Mouse (Mus musculus) Patski (cell line): ENCODE results near the gene Arl4c. TPM values are rescaled to one million over a fixed set of nuclear protein-coding genes. Genes with fewer than 3 reads are reported as not detected.

ENCODE experiments used
- ATAC-seq: fragments of 100-300 bp; one replicate; pipeline ENCODE4 v1.8.0; 2021
- CTCF ChIA-PET: fragments of 350-600 bp; sonication (Branson Sonifier 250); formaldehyde crosslinking; loops from one replicate; lab custom pipeline; 2022; ENCODE audit warnings: inconsistent platforms; lab: Charles Lee
- POLR2A ChIA-PET: fragments of 350-600 bp; sonication (Branson Sonifier 250); formaldehyde crosslinking; loops from one replicate; lab custom pipeline; 2022; ENCODE audit warnings: antibody characterized with exemption, inconsistent platforms; lab: Charles Lee
- DNase-seq: peaks from one replicate; pipeline ENCODE4 v3.0.0-alpha.2; 2011; ENCODE audit warnings: low read depth, low spot score
- H3K27me3 ChIP-seq: fragments of 371-371 bp; one replicate; pipeline ENCODE4 v1.5.1; 2021
- CTCF ChIP-seq: fragments of 100-300 bp; IDR thresholded peaks from one replicate; pipeline ENCODE4 v1.5.1; 2021
- in situ Hi-C: fragments of 300-500 bp; cut with MboI; formaldehyde crosslinking; loops from 3 replicates; pipeline ENCODE4 v1.11.1; 2018; ENCODE audit warnings: low pct_unique_long_range_greater_than_20kb, mixed read lengths
- polyA plus RNA-seq: library from polyadenylated mRNA; unstranded; gene quantifications from one replicate; pipeline ENCODE4 v1.2.3, GENCODE M21; 2021

The Arl4c gene
- polyA plus RNA-seq, 1 experiment from 2014 or later: 146 TPM

DNA sequence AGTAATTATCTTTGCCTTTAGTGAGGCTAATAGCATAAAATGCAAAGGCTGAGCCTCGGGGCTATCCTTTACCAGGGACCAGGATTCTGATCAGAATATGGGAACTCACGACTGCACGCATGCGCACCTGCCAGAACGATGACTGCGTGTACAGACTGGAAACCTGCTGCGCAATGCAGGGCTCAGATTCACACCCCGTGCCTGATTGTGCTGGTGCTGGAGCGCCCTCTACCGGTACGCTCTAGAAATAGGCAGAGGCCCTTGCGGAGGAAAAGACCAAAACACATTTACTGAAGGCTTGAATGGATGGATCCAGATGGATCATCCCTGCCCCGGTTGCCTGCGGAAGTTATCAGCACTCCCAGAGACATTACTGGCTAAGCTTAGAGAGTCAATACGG is 3.8 kb upstream of the Arl4c start:
- CTCF ChIA-PET: interaction anchor here (0.9 to 2.0 kb wide), 18 partner anchors 35 to 491 kb away, joined by 3 to 13 read pairs (median 4); no protein-coding TSS in a partner anchor
- DNase-seq: no peak
- POLR2A ChIA-PET: interaction anchor here (1.0 kb wide), 1 partner anchor 265 kb away, joined by 3 read pairs; no protein-coding TSS in a partner anchor
- no peaks in the 10 kb centered on the region for H3K27me3 ChIP-seq
- ATAC-seq: no peak
- in situ Hi-C loops: loop anchor here (5.0 kb wide), 3 partner anchors 37 to 348 kb away; no protein-coding TSS in a partner anchor
- TF ChIP-seq CTCF: no peak

DNA sequence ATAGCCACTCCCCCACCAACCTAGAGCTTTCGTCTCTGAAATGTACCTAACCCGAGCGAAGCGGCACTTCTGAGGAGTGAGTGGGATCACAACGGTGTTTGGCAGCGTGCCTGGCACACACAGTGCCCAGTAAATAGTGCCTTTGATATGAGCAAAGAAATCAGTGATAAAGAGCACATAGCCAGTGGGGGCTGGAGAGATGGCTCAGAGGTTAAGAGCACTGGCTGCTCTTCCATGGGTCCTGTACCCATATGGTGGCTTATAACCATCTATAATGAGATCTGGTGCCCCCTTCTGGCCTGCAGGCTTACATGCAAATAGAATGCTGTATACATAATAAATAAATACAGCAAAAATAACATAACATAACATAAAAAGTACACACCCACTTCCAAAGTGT is 3.0 kb upstream of the Arl4c start:
- no peaks in the 10 kb centered on the region for H3K27me3 ChIP-seq
- no peak for TF ChIP-seq CTCF
- CTCF ChIA-PET: interaction anchor here (0.7 to 2.0 kb wide), 19 partner anchors 38 to 348 kb away, joined by 3 to 13 read pairs (median 5); no protein-coding TSS in a partner anchor
- in situ Hi-C loops: loop anchor here (5.0 kb wide), 3 partner anchors 37 to 348 kb away; no protein-coding TSS in a partner anchor
- DNase-seq (no peak), ATAC-seq (no peak)
- POLR2A ChIA-PET: interaction anchor here (1.0 kb wide), 1 partner anchor 264 kb away, joined by 3 read pairs; no protein-coding TSS in a partner anchor

- peak; percentile 33 for ATAC-seq
- H3K27me3 ChIP-seq: no peaks in the 10 kb centered on the region
- DNase-seq: no peak
- ChIA-PET CTCF (interaction anchor here (0.9 to 1.6 kb wide), 3 partner anchors 139 to 245 kb away, joined by 3 to 5 read pairs (median 4); no protein-coding TSS in a partner anchor), POLR2A (interaction anchor here (0.8 to 2.5 kb wide), 13 partner anchors 20 to 246 kb away, joined by 3 to 23 read pairs (median 4); no protein-coding TSS in a partner anchor)
- no peak for TF ChIP-seq CTCF
- in situ Hi-C loops: loop anchor here (5.0 kb wide), 3 partner anchors 49 to 234 kb away; no protein-coding TSS in a partner anchor
Measured at GRCm38 (mm10) chr1:88700961-88701861, 810 bp downstream of the Arl4c start.

DNA sequence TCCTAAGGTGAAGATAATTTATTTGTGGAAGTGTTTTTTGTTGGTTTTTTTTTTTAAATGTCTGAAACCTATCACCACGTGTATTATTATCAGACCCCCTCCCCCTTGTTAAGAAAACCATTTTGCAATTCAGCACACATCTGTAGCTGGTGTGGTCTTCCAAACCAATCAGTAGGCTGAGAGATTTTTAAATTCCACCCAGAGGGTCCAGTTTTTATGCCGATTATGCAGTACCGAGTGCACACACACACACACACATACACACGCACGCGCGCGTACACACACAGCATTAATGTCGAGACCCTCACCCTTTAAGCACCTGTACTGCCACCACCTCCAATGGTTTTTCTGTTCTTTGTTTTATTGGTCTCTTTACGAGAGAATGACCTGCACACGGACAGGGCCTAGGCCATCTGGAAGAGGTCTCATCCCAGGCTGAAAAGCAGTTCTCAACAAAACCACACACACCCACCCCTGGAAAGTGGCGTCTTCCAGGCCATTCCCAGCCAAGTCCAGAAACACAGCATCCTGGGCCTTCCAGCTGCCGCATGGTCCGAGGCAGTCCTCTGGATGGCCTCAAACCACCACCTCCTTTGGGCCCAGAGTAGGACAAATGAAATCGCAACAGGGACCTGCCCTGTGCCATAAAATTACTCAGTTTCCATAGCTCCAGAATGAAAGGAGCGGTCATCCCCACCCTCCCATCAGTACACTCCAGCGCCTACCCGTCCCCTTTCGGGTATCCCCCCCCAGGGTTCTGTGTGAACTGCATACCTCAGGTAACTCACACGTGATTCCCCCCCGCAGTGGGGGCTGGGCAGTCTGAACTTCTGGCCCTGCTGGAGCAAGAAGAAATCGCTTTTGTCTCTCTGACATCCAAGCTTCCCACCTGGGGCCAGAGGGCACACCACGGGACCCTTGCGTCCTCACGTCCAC is 1.9 kb downstream of the Arl4c start:
- ChIA-PET POLR2A (interaction anchor here (0.7 to 3.7 kb wide), 18 partner anchors 19 to 245 kb away, joined by 3 to 23 read pairs (median 4); no protein-coding TSS in a partner anchor), CTCF (interaction anchor here (0.9 to 1.6 kb wide), 4 partner anchors 134 to 244 kb away, joined by 3 to 4 read pairs (median 4); no protein-coding TSS in a partner anchor)
- TF ChIP-seq CTCF: no peak
- DNase-seq (no peak), ATAC-seq (no peak)
- no peaks in the 10 kb centered on the region for H3K27me3 ChIP-seq
- in situ Hi-C loops: loop anchor here (5.0 kb wide), 3 partner anchors 48 to 233 kb away; no protein-coding TSS in a partner anchor

DNA sequence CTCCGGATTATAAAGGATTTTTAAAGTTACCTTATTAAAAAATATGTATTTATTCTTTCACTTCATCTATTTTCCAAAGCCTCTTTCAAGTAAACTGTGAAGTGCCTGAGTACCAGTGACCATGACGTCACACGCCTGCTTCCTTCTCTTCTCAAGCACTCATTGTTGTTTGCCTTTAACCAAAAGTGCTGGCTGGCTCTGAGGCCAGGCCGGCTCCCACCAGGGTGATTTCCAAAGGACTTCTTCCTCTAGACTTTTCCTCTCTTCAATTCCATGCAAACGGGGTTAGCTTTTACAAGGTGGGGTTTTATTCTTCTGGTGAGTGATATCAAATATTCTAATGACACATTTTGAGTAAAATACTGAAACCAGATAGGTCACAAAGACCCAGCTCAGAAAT is 2.6 kb downstream of the Arl4c start:
- CTCF ChIA-PET: interaction anchor here (1.0 to 1.6 kb wide), 5 partner anchors 59 to 244 kb away, joined by 3 to 4 read pairs (median 4); no protein-coding TSS in a partner anchor
- H3K27me3 ChIP-seq: no peaks in the 10 kb centered on the region
- no peak for DNase-seq
- in situ Hi-C loops: no loop called here
- POLR2A ChIA-PET: interaction anchor here (0.7 to 3.7 kb wide), 7 partner anchors 21 to 226 kb away, joined by 3 to 21 read pairs (median 4); no protein-coding TSS in a partner anchor
- no peak for ATAC-seq
- TF ChIP-seq CTCF: no peak

DNA sequence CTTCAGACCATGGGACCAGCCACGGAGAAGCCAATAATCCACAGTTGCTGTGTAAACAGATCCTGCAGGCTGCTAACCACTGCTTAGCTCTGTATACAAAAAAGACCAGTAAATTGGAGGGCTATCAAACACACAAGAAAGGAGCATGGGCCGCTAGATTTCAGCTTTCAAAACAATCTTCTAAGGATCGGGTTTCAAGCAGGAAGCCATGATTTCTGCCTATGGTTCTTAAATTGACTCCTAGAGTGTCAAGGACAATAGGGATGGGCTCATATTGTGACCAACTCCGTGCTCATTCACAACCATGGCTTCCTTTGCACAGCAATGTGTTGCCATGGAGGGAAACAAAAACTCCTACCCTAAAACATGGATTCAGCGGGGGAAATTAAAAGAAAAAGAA is 3.1 kb downstream of the Arl4c start:
- ChIA-PET POLR2A (interaction anchor here (0.7 to 3.7 kb wide), 8 partner anchors 20 to 225 kb away, joined by 3 to 21 read pairs (median 4); no protein-coding TSS in a partner anchor), CTCF (interaction anchor here (0.7 to 2.0 kb wide), 6 partner anchors 36 to 234 kb away, joined by 3 to 5 read pairs (median 4); no protein-coding TSS in a partner anchor)
- TF ChIP-seq CTCF: no peak
- H3K27me3 ChIP-seq: no peaks in the 10 kb centered on the region
- DNase-seq (no peak), ATAC-seq (no peak)
- in situ Hi-C loops: no loop called here

DNA sequence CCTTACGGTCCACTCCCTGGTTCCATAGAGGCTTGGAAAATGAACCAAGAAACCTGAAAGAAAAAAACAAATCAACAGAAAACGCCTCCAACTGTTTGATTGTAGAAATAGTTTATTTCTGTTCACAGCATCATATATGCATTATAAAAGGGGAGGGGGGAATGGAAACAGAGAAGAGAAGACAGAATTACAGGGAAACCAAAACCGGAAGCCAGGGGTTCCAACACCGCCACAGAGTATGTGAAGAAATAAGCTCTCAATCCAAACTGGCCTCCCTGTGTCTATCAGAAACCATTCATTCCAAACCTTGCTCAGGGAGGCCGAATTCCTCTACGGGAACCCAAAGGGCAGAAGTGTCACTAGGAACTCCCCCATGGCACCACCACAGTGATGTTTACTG is 3.9 kb downstream of the Arl4c start:
- ChIA-PET POLR2A (interaction anchor here (0.8 to 3.7 kb wide), 6 partner anchors 19 to 220 kb away, joined by 3 to 21 read pairs (median 6); no protein-coding TSS in a partner anchor), CTCF (interaction anchor here (0.7 to 2.0 kb wide), 4 partner anchors 35 to 233 kb away, joined by 3 to 5 read pairs (median 4); no protein-coding TSS in a partner anchor)
- H3K27me3 ChIP-seq: no peaks in the 10 kb centered on the region
- in situ Hi-C loops: no loop called here
- DNase-seq (no peak), ATAC-seq (no peak)
- TF ChIP-seq CTCF: no peak

- TF ChIP-seq CTCF: no peak
- no peaks in the 10 kb centered on the region for H3K27me3 ChIP-seq
- ChIA-PET POLR2A (interaction anchor here (0.6 to 3.7 kb wide), 3 partner anchors 30 to 231 kb away, joined by 3 to 21 read pairs (median 6); no protein-coding TSS in a partner anchor), CTCF (interaction anchor here (1.2 to 1.5 kb wide), 3 partner anchors 44 to 137 kb away, joined by 3 to 4 read pairs (median 4); no protein-coding TSS in a partner anchor)
- in situ Hi-C loops: no loop called here
- ATAC-seq: no peak
- no peak for DNase-seq
Measured at GRCm38 (mm10) chr1:88696408-88696807, 5.6 kb downstream of the Arl4c start.

GRCm38 (mm10) chr1:88694353-88694752 is 7.7 kb downstream of the Arl4c start:
- DNase-seq (no peak), ATAC-seq (no peak)
- no peaks in the 10 kb centered on the region for H3K27me3 ChIP-seq
- no peak for TF ChIP-seq CTCF
- POLR2A ChIA-PET: interaction anchor here (0.9 to 1.7 kb wide), 4 partner anchors 19 to 219 kb away, joined by 3 to 9 read pairs (median 4); no protein-coding TSS in a partner anchor
- in situ Hi-C loops: no loop called here
- CTCF ChIA-PET: interaction anchor here (1.2 kb wide), 1 partner anchor 219 kb away, joined by 3 read pairs; no protein-coding TSS in a partner anchor
